Mouse (Mus musculus) cerebellum, adult 11 months (tissue): ENCODE results near the gene Podn.
A peak's percentile ranks its signal among the peaks of the same experiment; 100 is the strongest.

Source experiments
- DNase-seq: peaks from one replicate; pipeline ENCODE4 v3.0.0; 2022

Gene Podn

DNA sequence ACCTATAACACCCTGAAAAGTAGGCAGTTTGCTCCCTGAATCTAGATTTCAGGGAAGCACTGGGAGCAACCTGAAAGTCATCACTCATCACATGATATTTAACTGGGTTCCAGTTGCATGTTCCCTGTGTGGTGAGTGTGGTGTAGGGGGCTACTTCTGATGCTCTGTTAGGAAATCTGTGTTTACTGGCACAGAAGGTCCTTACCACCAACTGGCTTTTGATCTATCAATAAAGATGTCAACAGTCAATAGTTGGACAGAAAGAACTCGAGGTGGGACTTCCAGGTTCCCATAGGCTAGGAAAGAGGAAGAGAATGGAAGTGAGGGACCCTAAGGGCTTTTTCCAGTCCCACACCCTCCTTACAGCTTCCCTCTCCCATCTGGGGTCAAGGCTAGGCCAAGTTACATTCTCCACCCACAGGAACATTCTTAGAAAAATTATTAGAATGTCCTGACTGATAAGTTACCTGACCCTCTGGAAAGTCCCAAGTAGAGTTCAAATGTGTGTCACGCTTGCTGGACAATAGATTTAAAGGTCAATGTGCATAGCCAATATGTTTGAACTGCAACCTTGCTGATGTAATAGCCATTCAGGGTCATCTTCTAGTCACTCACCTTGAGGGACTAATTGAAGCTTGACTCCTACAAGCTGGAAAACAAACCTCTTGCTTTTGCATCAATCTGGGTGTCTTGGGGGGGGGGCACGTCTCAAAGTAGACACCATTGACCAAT is 18.9 kb downstream of the Podn start:
- no peak for DNase-seq

- DNase-seq, result no peak
Measured at GRCm38 (mm10) chr4:108074204-108074823, 21.9 kb downstream of the Podn start.

DNA sequence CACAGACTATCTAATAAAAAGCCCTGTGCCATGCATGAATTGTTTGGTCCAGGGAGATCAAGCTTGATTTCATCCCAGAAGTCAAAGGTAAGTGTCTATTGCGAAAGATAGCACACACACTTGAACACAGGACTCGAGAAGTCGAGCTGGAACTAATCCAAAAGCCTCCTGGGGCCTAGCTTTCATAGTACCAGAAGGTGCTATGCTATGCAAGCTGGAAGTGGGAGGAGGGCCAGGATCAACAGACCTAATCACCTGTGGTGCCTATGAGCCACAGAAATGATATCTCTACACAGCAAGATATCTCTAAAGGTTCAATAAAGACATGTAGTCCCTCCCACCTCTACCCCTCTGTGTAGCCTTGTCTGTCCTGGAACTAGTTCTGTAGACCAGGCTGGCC is 24.2 kb downstream of the Podn start:
- no peak for DNase-seq

DNA sequence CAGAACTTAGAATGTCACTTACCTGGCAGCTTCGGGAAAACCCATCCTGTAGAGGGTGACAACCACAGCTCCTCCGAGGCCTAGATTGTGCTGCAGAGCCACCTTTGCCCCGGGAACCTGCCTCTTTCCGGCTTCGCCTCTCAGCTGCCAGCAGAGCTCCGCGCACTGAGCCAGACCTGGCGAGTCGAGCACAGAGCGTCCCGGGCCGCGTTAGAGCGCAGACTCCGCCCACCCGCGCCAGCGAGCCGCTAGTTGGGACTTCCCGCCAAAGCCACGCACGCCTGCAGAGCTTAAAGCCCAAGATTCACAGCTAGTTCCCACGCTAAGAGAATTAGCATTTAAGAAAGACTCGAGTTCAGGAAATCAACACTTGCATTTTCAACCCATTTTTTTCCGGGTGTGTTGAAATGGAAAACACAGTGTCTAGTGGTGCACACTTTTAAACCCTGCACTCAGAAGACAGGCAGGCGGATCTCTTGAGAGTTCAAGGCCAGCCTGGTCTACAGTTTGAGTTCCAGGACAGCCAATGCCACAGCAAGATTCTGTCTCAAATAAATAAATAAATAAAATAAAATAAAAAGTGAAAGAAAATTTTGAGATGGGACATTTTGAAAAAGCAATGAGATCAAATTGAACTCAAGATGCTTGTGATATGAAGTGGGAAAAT is 24.9 kb downstream of the Podn start:
- peak; percentile 92 for DNase-seq

- no peak for DNase-seq
Measured at GRCm38 (mm10) chr4:108070723-108071122, 25.5 kb downstream of the Podn start.

GRCm38 (mm10) chr4:108070286-108070685 is 26.0 kb downstream of the Podn start:
- DNase-seq, result no peak

GRCm38 (mm10) chr4:108068081-108068480 is 28.2 kb downstream of the Podn start:
- no peak for DNase-seq

- no peak for DNase-seq
Measured at GRCm38 (mm10) chr4:108067261-108067660, 29.0 kb downstream of the Podn start.

GRCm38 (mm10) chr4:108066569-108066968 is 29.7 kb downstream of the Podn start:
- DNase-seq, result no peak

DNA sequence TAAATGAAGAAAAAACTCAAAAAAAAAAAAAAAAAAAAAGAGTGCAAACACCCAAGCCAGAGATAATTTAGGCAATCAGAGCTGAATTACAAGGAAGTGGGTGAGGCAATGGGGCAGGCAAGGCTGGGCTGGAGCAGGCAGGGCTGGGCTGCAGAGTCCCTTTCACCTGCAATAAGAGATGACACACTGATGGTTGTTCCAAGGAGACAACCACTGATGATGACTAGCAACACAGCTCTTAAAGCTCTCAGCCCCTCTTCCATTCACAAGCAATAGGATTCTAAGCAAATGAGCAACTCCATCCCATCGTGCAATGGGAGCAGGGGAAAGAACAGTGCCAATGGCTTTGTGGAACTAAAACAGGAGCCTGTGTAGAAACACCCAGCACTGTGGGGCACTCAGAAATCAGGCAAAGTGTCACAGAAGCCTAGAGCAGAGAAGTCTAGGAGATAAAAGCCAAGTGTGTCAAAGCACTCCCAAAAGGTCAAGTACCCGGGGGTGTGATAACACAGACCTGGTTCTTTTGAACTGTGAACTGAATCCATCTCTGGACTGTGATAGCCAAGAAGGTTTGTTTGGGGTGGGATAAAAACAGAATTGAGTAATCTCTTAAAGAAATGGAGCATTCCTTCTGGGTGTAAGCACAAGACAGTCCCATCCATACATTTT is 30.9 kb downstream of the Podn start:
- DNase-seq, result no peak

- no peak for DNase-seq
Measured at GRCm38 (mm10) chr4:108063616-108064015, 32.6 kb downstream of the Podn start.

- DNase-seq, result no peak
Measured at GRCm38 (mm10) chr4:108062524-108062923, 33.7 kb downstream of the Podn start.

GRCm38 (mm10) chr4:108060774-108061173 is 35.5 kb downstream of the Podn start:
- DNase-seq, result no peak

GRCm38 (mm10) chr4:108059601-108060379 is 36.5 kb downstream of the Podn start:
- DNase-seq, result no peak

DNA sequence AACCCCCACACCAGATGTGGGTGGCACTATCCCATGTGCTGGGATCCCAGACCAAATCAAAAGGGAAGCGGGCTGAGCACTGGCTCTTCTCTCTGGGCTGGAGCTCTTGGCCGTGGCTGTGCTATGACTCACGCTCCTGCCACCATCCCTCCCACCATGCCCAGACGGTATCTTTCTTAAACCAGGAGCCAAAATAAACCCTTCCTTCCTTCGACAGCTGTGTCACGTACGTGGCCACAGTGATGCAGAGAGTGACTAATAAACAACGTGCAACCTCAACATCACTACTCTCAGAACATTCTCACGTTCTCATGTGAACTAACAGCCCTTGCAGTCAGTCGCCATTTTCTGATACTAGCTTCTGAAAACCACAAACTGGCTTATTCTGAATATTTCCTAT is 38.1 kb downstream of the Podn start:
- no peak for DNase-seq

GRCm38 (mm10) chr4:108057247-108057646 is 39.0 kb downstream of the Podn start:
- DNase-seq, result no peak

- DNase-seq, result no peak
Measured at GRCm38 (mm10) chr4:108055873-108056272, 40.4 kb downstream of the Podn start.

- DNase-seq, result no peak
Measured at GRCm38 (mm10) chr4:108052673-108053072, 43.6 kb downstream of the Podn start.

- peak; percentile 61 for DNase-seq
Measured at GRCm38 (mm10) chr4:108051687-108052274, 44.5 kb downstream of the Podn start.

- DNase-seq, result no peak
Measured at GRCm38 (mm10) chr4:108046136-108046535, 50.1 kb downstream of the Podn start.

DNA sequence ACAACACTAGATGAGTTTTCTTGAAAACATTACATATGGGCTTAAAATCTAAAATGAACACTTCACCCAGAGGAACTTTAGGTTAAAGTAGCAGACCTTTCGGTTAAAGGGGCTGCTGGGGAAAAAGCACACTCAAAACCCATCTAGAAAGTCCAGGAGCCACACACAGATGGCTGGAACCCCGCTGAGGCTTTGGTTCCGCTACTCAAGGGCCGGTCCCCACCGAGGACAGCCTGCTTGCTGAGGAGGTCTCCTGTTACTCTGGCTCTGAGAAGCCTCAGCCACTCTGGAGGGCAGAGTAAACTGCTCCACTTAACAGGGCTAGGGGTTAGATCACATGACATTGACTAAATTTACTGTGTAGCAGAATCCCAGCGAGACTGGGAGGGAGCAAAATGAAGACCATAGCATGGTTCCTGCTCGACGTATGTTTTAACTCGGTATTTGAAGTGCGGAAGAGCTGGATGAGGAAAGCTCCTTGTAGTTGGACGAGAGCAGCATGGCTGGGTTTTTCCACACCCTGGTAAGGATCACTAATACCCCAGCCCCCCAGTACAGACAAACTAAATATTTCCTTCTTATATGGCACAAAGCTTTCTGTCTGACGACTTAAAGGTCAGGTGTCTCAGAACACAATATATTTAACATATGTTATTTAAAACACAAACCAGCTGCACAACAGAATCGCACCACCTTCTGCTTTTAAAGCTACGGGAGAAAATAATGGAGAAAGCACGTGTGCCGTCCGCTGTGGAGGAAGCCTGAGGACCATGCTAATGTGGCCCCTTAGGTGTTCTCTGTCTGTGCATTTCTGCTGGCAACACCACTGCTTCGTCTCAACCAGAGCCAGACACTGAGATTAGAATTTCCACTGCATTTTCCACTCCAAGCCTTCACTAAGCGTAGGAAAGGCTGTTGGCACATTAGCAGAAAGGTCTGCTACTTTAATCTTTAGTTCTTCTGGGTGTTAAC is 50.8 kb downstream of the Podn start:
- DNase-seq, result no peak
